Mouse (Mus musculus): Measurements from ENCODE around the gene Chrm5.

- no peak for TF ChIP-seq CTCF (IDR thresholded peaks at IDR 0.05; ENCODE audit: extremely low read depth, insufficient read depth, low read length)
- no peak for TF ChIP-seq POLR2A (IDR thresholded peaks at IDR 0.05; ENCODE audit: extremely low read depth, insufficient read depth, low read length)
These were observed 17.3 kb upstream of the Chrm5 start for GRCm38 (mm10) chr2:112497851-112498250.

All from cortical plate, adult 2 months (tissue).